Mouse (Mus musculus) midbrain, embryonic 13.5 days (tissue): Measurements from ENCODE around the gene Plcxd2. TPM values are rescaled to one million over a fixed set of nuclear protein-coding genes. Genes with fewer than 3 reads are reported as not detected.

Source experiments
- ATAC-seq: fragments of 200-750 bp; cut with Nextera tagmentation; 2 replicates; pipeline ENCODE4 v1.8.0; 2017; ENCODE audit warnings: mild to moderate bottlenecking, moderate TSS enrichment, moderate library complexity
- H3K27ac ChIP-seq: fragments of 300-500 bp; sonication (generic); 2 replicates; pipeline ENCODE4 v1.5.1; 2015; ENCODE audit warnings: inconsistent platforms, mild to moderate bottlenecking, moderate library complexity
- H3K27me3 ChIP-seq: fragments of 300-500 bp; sonication (generic); 2 replicates; pipeline ENCODE4 v1.6.1; 2015; ENCODE audit warnings: mild to moderate bottlenecking, inconsistent platforms
- H3K36me3 ChIP-seq: fragments of 300-500 bp; sonication (generic); 2 replicates; pipeline ENCODE4 v1.6.1; 2015; ENCODE audit warnings: mild to moderate bottlenecking, inconsistent platforms
- H3K4me1 ChIP-seq: fragments of 300-500 bp; sonication (generic); replicated peaks from 2 replicates; pipeline ENCODE4 v1.6.1; 2015; ENCODE audit warnings: inconsistent platforms
- H3K4me2 ChIP-seq: fragments of 300-500 bp; sonication (generic); replicated peaks from 2 replicates; pipeline ENCODE4 v1.6.1; 2015; ENCODE audit warnings: moderate library complexity, mild to moderate bottlenecking, inconsistent platforms
- H3K4me3 ChIP-seq: fragments of 300-500 bp; sonication (generic); replicated peaks from 2 replicates; pipeline ENCODE4 v1.5.1; 2015; ENCODE audit warnings: mild to moderate bottlenecking, inconsistent platforms
- H3K9ac ChIP-seq: fragments of 300-500 bp; sonication (generic); replicated peaks from 2 replicates; pipeline ENCODE4 v1.6.1; 2015; ENCODE audit warnings: mild to moderate bottlenecking, inconsistent platforms
- H3K9me3 ChIP-seq: fragments of 300-500 bp; sonication (generic); 2 replicates; pipeline ENCODE4 v1.6.1; 2016; ENCODE audit warnings: mild to moderate bottlenecking, inconsistent platforms
- WGBS: fragments of 180-500 bp; shearing (Covaris S2); methylation state at CpG from one replicate; pipeline ENCODE4 v1.1.7; 2015; 5-methylcytosine and 5-hydroxymethylcytosine counted together
- polyA plus RNA-seq: library from polyadenylated mRNA; unstranded; fragments of >200 nt; fragmentation: Nextera tagmentation; extraction: Ambion mirVana; gene quantifications from 2 replicates; pipeline ENCODE4 v1.2.1, GENCODE M21; 2015

Gene Plcxd2
- polyA plus RNA-seq, 1 experiment from 2014 or later, result 7.3 TPM

DNA sequence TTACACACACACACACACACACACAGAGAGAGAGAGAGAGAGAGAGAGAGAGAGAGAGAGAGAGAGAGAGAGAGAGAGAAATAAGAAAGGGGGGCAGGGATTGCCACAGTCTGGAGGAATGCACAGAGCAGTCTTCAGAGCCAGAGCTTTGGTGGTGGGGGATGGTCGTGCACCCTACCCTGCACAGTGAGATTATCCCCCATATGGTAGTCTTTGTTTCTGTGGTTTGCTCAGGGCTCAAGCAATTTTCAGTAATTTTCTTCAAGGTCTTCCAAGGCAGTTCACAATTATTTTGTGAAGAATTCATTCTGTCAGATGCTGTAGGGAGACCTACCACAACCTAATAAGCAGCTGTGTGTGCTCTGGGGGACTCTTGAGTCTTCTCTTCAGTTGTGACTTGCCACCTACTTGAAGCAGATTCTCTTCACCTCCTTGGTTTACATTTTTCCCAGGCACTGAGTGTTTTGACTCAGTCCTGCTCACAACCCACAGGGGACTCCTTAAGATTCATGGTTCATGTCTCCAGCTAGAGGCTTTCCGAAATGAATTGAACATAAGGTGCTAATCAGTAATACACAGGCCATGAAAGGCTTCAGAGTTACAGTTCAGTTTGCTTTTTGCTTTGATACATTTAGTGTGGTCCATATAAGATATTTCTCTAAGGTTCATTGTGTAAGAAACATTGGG, 75.2 kb downstream of the Plcxd2 start:
- Histone ChIP-seq H3K9ac (no peak overlapping the region), H3K36me3 (no peaks in the 10 kb centered on the region), H3K27me3 (no peaks in the 10 kb centered on the region), H3K27ac (no peak overlapping the region), H3K9me3 (no peaks in the 10 kb centered on the region), H3K4me2 (no peak overlapping the region), H3K4me3 (no peak overlapping the region), H3K4me1 (peaks cover 12% of the 10 kb centered on the region)
- WGBS, result 44% methylated on average over 2 of the region's 2 CpGs
- ATAC-seq, result no peak

DNA sequence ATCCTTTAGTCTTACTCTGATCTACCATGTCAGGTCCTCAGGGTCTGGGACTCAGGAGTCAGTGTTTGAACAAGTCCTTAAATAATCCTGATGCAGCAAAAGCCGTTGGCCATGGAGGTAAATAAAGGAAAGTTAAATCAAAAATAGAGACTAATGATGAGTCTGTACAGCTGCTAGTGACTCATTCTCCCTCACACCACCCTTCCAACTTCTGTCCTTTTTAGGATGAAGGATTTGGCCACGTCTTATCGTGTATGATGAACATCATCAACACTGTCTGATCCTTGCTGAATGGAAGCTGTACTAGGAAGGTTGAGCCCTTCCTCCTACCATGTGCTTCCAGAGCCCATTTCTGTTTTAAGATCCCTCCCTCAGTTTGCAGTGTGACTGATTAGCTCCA, 79.7 kb downstream of the Plcxd2 start:
- 89% methylated on average over 3 of the region's 3 CpGs for WGBS
- Histone ChIP-seq H3K9ac (no peak overlapping the region), H3K4me3 (no peak overlapping the region), H3K4me2 (no peak overlapping the region), H3K27me3 (no peaks in the 10 kb centered on the region), H3K9me3 (no peaks in the 10 kb centered on the region), H3K27ac (no peak overlapping the region), H3K4me1 (no peaks in the 10 kb centered on the region), H3K36me3 (no peaks in the 10 kb centered on the region)
- no peak for ATAC-seq

DNA sequence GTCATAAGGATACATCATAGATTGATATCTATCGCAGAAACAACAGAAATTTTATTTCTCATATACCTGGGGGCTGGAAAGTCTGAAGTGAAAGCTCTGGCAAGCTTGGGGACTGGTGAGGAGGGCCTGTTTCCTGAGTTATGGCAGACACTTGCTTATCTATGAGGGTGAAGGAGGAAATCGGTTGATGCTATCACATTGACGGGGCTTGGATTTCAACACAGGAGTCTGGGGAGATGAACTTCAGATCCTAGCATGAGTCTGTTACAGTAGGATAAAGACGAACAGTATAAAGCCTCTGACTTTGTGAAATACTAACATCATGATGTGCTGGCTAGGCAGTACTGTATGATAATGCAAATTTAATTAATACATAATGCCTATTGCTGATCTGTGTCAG, 81.9 kb downstream of the Plcxd2 start:
- Histone ChIP-seq H3K36me3 (no peaks in the 10 kb centered on the region), H3K4me1 (no peaks in the 10 kb centered on the region), H3K27me3 (no peaks in the 10 kb centered on the region), H3K9ac (no peak overlapping the region), H3K27ac (no peak overlapping the region), H3K4me3 (no peak overlapping the region), H3K4me2 (no peak overlapping the region), H3K9me3 (no peaks in the 10 kb centered on the region)
- WGBS, result 93% methylated on average over 4 of the region's 4 CpGs
- ATAC-seq, result no peak

DNA sequence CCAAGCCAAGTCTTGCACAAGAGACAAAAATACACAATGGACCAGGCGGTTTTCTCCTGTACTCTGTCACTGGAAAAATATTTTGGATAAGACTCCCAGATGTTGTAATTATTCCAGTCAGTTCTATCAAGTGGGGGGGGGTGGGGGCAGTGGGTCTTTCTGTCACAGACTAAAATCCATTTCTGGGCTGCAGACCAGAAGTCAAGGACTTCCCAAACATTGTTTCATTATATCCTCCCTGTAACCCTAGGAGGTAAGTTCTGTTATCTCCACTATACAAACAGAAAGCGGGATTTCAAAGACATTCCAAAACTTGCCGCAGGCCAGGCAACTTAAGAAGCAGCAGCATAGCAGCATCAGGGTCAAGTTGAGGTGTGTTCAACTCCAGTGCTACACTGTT, 82.4 kb downstream of the Plcxd2 start:
- H3K4me1 ChIP-seq, result no peaks in the 10 kb centered on the region
- H3K27ac ChIP-seq, result no peak overlapping the region
- no peaks in the 10 kb centered on the region for H3K9me3 ChIP-seq
- no peaks in the 10 kb centered on the region for H3K36me3 ChIP-seq
- H3K27me3 ChIP-seq, result no peaks in the 10 kb centered on the region
- no peak for ATAC-seq
- H3K4me3 ChIP-seq, result no peak overlapping the region
- 76% methylated on average over 3 of the region's 3 CpGs for WGBS
- H3K9ac ChIP-seq, result no peak overlapping the region
- no peak overlapping the region for H3K4me2 ChIP-seq

DNA sequence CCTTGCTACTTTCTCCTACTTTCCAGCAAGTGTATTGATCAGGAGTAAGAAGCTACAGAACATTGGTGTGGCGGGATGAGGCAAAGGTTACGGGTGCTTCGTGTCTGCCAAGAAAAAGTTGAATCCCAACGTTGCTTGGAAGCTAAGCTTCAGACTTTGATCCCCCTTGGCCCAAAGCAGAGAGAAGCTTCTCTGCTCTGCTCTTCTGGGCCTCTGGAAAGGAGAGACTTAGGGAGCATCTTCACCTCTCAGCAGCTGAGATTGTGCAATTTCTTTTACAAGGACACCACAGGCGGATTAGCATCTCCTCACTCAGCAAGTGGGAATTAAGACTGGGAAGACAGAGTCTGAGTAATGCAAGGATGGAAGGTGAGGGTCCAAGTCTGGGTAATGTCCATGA, 83.1 kb downstream of the Plcxd2 start:
- H3K9ac ChIP-seq, result no peak overlapping the region
- H3K9me3 ChIP-seq, result no peaks in the 10 kb centered on the region
- 92% methylated on average over 5 of the region's 5 CpGs for WGBS
- no peak for ATAC-seq
- no peaks in the 10 kb centered on the region for H3K4me1 ChIP-seq
- H3K4me2 ChIP-seq, result no peak overlapping the region
- H3K4me3 ChIP-seq, result no peak overlapping the region
- no peak overlapping the region for H3K27ac ChIP-seq
- no peaks in the 10 kb centered on the region for H3K27me3 ChIP-seq
- H3K36me3 ChIP-seq, result no peaks in the 10 kb centered on the region

DNA sequence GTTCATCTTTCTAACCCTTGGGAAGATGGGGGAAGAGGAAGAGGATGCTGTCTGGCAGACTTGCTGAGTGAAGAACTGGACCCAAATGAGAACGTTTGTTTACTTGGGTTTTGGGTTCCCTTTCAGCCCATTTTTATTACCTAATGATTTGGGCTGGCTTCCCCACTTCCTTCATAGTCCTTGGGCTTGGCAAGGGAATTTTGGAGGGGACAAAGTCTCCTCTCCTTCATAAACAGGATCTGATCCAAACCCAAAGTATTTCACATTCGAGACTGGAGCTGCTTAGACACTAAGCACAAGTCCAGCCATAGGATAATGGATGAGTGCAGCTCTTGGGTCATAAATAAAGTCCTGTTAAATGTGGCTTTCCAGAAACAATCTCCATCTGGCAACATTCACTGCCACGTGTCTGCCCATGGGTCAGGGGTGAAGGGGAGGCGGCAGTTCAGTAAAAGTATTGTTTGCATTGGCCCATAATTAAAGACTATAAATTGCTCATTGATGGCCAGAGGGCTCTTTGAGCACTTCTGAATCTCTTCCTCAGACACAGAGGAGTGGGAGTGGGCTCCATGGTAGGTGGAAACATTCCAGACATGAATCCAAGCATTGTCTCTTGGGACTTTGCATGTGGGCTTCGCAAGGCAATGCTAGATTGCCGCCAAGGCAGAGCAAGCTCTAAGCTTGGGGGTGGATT, 86.1 kb downstream of the Plcxd2 start:
- Histone ChIP-seq H3K36me3 (no peaks in the 10 kb centered on the region), H3K27me3 (no peaks in the 10 kb centered on the region), H3K4me1 (no peaks in the 10 kb centered on the region), H3K4me3 (no peak overlapping the region), H3K9ac (no peak overlapping the region), H3K4me2 (no peak overlapping the region), H3K9me3 (no peaks in the 10 kb centered on the region), H3K27ac (no peak overlapping the region)
- ATAC-seq, result no peak
- WGBS, result 84% methylated on average over 6 of the region's 6 CpGs

DNA sequence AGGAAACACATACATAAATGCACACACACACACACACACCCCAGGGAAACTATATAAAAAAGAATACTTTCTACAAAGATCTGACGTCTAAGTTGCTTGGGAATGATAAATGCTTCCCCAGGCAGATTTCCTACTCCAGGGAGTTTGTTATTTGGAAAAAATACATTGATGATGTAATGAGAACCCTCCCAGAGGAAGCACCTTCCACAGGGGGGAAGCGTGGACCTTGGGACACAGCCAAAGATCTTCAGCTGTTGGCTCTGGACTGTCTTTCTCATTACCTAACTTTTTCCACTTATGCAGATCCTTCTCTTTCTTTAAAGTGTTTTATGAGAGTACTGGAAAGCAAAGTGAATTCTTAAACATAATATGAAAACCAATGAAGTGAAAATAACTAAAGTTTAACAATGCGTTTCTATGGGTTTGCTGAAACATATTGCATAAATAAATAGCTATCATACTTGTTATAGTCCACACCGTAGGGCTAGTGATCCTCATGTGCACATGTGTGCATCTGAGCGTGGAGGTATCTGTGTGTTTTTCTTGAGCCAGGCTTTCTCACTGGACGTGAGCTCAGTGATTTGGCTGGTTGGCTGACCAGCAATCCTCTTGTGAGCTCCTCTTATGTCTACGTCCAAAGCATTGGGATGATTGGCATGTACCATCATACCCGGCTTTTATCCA, 87.3 kb downstream of the Plcxd2 start:
- no peak overlapping the region for H3K4me2 ChIP-seq
- WGBS, result 85% methylated on average over 8 of the region's 8 CpGs
- no peaks in the 10 kb centered on the region for H3K27me3 ChIP-seq
- no peak overlapping the region for H3K9ac ChIP-seq
- ATAC-seq, result no peak
- no peak overlapping the region for H3K4me3 ChIP-seq
- no peaks in the 10 kb centered on the region for H3K9me3 ChIP-seq
- H3K4me1 ChIP-seq, result no peaks in the 10 kb centered on the region
- no peaks in the 10 kb centered on the region for H3K36me3 ChIP-seq
- no peak overlapping the region for H3K27ac ChIP-seq

DNA sequence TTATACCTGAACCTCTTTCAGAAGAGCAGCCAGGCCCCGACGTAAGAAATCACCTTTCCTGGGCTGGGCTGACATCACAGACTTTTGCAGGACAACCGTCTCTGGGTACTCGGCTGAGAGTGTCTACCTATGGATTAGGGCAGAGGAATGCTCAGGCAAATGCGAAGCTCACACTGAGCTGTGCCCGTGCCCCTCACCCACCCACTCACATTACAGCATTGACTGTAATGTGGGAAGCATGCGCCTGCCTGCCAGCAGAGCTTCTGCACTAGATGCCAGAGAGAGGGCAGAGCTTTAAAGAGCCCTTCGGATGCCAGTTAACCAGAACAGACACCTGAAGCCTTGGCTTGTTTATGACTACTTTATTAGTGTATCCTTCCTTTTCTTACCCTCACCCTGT, 90.4 kb downstream of the Plcxd2 start:
- ATAC-seq, result no peak
- no peaks in the 10 kb centered on the region for H3K27me3 ChIP-seq
- no peaks in the 10 kb centered on the region for H3K36me3 ChIP-seq
- no peak overlapping the region for H3K4me2 ChIP-seq
- WGBS, result 81% methylated on average over 8 of the region's 8 CpGs
- no peak overlapping the region for H3K9ac ChIP-seq
- no peak overlapping the region for H3K4me3 ChIP-seq
- no peaks in the 10 kb centered on the region for H3K4me1 ChIP-seq
- no peak overlapping the region for H3K27ac ChIP-seq
- no peaks in the 10 kb centered on the region for H3K9me3 ChIP-seq

Other genes starting within 250 kb of the Plcxd2 start
- 12.1 and 12.2 TPM in 2 replicates for gene Phldb2, start 56.6 kb downstream of the Plcxd2 start, polyA plus RNA-seq
- not detected in 2 replicates for gene Cd96, start 110.0 kb upstream of the Plcxd2 start, polyA plus RNA-seq
- gene Gm4737, start 144.9 kb upstream of the Plcxd2 start, polyA plus RNA-seq, result 1.4 and 3.1 TPM in 2 replicates